Mouse (Mus musculus) heart, postnatal 0 days (tissue): ENCODE results near the gene Dmrt2. TPM values are rescaled to one million over a fixed set of nuclear protein-coding genes. Genes with fewer than 3 reads are reported as not detected.

ENCODE experiments used
- ATAC-seq: fragments of 200-750 bp; cut with Nextera tagmentation; 2 replicates; pipeline ENCODE4 v1.8.0; 2017; ENCODE audit warnings: low read depth, moderate number of reproducible peaks, moderate library complexity; ENCODE audit not compliant: insufficient read depth
- DNase-seq: peaks from one replicate; pipeline ENCODE4 v3.0.0-alpha.2; 2016; ENCODE audit warnings: low spot score
- H3K27ac ChIP-seq: fragments of 300-500 bp; sonication (generic); 2 replicates; pipeline ENCODE4 v1.5.1; 2014; ENCODE audit warnings: low read depth, mild to moderate bottlenecking
- H3K27me3 ChIP-seq: fragments of 300-500 bp; sonication (generic); 2 replicates; pipeline ENCODE4 v1.6.1; 2014; ENCODE audit warnings: low read length, mixed read lengths; ENCODE audit not compliant: control insufficient read depth, insufficient read depth
- H3K36me3 ChIP-seq: fragments of 300-500 bp; sonication (generic); replicated peaks from 2 replicates; pipeline ENCODE4 v1.6.1; 2014; ENCODE audit warnings: low read length, mixed read lengths; ENCODE audit not compliant: control insufficient read depth, insufficient read depth
- H3K4me1 ChIP-seq: fragments of 300-500 bp; sonication (generic); 2 replicates; pipeline ENCODE4 v1.6.1; 2014; ENCODE audit warnings: antibody characterized with exemption; ENCODE audit not compliant: control insufficient read depth, insufficient read depth
- H3K4me2 ChIP-seq: fragments of 300-500 bp; sonication (generic); 2 replicates; pipeline ENCODE4 v1.6.1; 2014; ENCODE audit warnings: low read depth, mild to moderate bottlenecking, low read length, moderate library complexity
- H3K4me3 ChIP-seq: fragments of 300-500 bp; sonication (generic); 2 replicates; pipeline ENCODE4 v1.5.1; 2014; ENCODE audit warnings: low read depth, low read length
- H3K9ac ChIP-seq: fragments of 300-500 bp; sonication (generic); replicated peaks from 2 replicates; pipeline ENCODE4 v1.6.1; 2014; ENCODE audit warnings: low read depth, low read length, mixed read lengths
- H3K9me3 ChIP-seq: fragments of 300-500 bp; sonication (generic); replicated peaks from 2 replicates; pipeline ENCODE4 v1.6.1; 2016; ENCODE audit warnings: low read length; ENCODE audit not compliant: control insufficient read depth
- CTCF ChIP-seq: IDR thresholded peaks from 2 replicates; pipeline ENCODE4 v1.5.1; 2016; ENCODE audit warnings: antibody characterized with exemption, control low read depth, low read depth
- EP300 ChIP-seq: IDR thresholded peaks from 2 replicates; pipeline ENCODE4 v1.6.1; 2016; ENCODE audit warnings: antibody characterized with exemption, low read depth
- WGBS: fragments of 180-500 bp; shearing (Covaris S2); extraction: QIAGEN DNeasy Blood & Tissue Kit; methylation state at CpG from one replicate; pipeline ENCODE4 v1.1.7; 2014; 5-methylcytosine and 5-hydroxymethylcytosine counted together
- polyA plus RNA-seq: library from polyadenylated mRNA; unstranded; fragments of >200 nt; fragmentation: Nextera tagmentation; extraction: Ambion mirVana; gene quantifications from 2 replicates; pipeline ENCODE4 v1.2.1, GENCODE M21; 2015
- total RNA-seq: library from RNA; depleted of rRNA; stranded (reverse); fragments of >200 nt; gene quantifications from 2 replicates; pipeline ENCODE4 v1.2.3, GENCODE M21; 2014; ENCODE audit warnings: low replicate concordance; rRNA removed

The Dmrt2 gene
- total and polyA plus RNA-seq, 2 experiments from 2014 or later, result not detected

DNA sequence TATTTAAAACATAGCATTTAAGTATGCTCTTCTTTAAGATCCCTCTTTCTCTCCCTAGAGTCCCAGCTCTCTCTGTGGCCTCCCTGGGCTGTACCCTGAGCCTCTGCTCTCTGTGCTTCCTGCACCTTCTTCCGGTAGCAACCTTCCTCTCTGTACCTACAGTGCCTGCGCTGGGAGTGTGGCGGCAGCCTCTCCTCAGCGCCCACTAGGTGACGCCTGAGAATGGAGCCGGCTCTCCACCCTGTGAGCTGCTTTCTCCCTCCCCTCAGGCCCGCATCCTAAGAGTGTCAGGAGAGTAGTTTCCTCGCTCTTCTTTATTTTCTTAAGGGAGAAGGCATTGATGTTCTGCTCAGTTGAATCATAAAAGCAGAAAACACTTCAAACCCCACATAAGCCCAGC is 41.2 kb downstream of the Dmrt2 start:
- TF ChIP-seq CTCF (peak; percentile 56), EP300 (no peak)
- 13% methylated on average over 8 of the region's 8 CpGs for WGBS
- DNase-seq (no peak), ATAC-seq (peak; percentile 73)
- Histone ChIP-seq H3K9me3 (no peaks in the 10 kb centered on the region), H3K36me3 (no peaks in the 10 kb centered on the region), H3K27me3 (0 out of 2 replicates have a peak, but pooled peaks cover 3% of the 10 kb centered on the region), H3K27ac (no peak overlapping the region), H3K9ac (no peak overlapping the region), H3K4me1 (no peaks in the 10 kb centered on the region), H3K4me2 (no peak overlapping the region), H3K4me3 (no peak overlapping the region)

DNA sequence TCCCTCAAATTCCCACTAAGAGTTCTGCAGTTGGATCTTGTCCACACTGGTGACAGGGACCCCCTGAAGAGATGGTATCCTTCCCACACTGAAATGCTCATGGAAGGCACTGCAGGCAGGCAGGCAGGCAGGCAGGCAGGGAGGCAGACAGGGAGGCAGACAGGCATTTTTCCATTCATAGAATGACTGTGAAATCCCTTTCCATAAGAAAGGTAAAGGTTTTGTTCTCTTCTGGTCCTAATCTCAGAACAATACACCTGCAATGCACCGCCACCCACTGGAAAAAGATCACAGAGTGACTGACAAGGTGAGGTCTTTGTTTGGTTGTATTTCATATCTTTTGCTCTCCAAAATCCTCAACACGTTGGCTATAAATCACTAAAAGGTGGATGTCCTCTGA is 42.7 kb downstream of the Dmrt2 start:
- no peaks in the 10 kb centered on the region for H3K36me3 ChIP-seq
- H3K4me2 ChIP-seq, result no peak overlapping the region
- no peaks in the 10 kb centered on the region for H3K4me1 ChIP-seq
- H3K27me3 ChIP-seq, result 0 out of 2 replicates have a peak, but pooled peaks cover 3% of the 10 kb centered on the region
- TF ChIP-seq CTCF (no peak), EP300 (no peak)
- WGBS, result 68% methylated on average over 2 of the region's 2 CpGs
- no peak overlapping the region for H3K27ac ChIP-seq
- H3K4me3 ChIP-seq, result no peak overlapping the region
- DNase-seq (no peak), ATAC-seq (no peak)
- H3K9me3 ChIP-seq, result no peaks in the 10 kb centered on the region
- H3K9ac ChIP-seq, result no peak overlapping the region

DNA sequence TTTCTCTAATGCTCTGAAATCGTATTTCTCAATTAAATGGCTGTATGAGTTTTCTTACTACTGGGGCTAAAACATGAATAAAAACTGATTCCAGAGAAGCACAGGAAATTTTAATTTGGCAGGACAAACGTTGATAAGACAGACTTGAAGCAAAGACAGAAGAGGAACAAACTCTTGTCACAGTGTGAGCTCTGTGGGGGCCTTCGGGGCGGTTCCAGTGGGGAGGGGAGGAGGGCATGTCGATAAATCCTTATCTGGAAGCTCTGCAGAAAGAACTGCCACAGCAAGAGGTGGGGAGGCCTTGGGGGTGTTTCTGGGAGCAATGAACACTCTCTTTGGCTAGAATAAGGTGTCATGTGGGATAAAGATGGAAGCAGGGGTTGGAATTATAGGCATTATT is 50.4 kb downstream of the Dmrt2 start:
- ATAC-seq, result no peak
- Histone ChIP-seq H3K9me3 (no peaks in the 10 kb centered on the region), H3K4me2 (no peak overlapping the region), H3K4me1 (no peaks in the 10 kb centered on the region), H3K27me3 (no peaks in the 10 kb centered on the region), H3K9ac (no peak overlapping the region), H3K36me3 (no peaks in the 10 kb centered on the region), H3K27ac (no peak overlapping the region), H3K4me3 (no peak overlapping the region)
- DNase-seq, result no peak
- 27% methylated on average over 5 of the region's 5 CpGs for WGBS
- TF ChIP-seq CTCF (no peak), EP300 (no peak)

Other genes starting within 250 kb of the Dmrt2 start
- gene Dmrt1, start 166.8 kb upstream of the Dmrt2 start, total RNA-seq, result not detected in 2 replicates
- not detected in 2 replicates for gene Dmrt1, start 166.8 kb upstream of the Dmrt2 start, polyA plus RNA-seq
- gene Dmrt3, start 62.1 kb upstream of the Dmrt2 start, total RNA-seq, result not detected in 2 replicates
- gene Dmrt3, start 62.1 kb upstream of the Dmrt2 start, polyA plus RNA-seq, result 0.04 TPM in 1 of 2 replicates, not detected in the other